Mouse (Mus musculus) frontal cortex, adult (tissue): ENCODE measurements around the gene Hoxd8.

Experiments
- ATAC-seq: cut with Nextera tagmentation; 2 replicates; pipeline ENCODE4 v1.9.2; 2017; ENCODE audit warnings: mild to moderate bottlenecking, moderate library complexity, mixed read lengths; ENCODE audit not compliant: low TSS enrichment

Gene Hoxd8

GRCm38 (mm10) chr2:74714881-74715280 lies 10.5 kb downstream of the Hoxd8 start:
- ATAC-seq: no peak

GRCm38 (mm10) chr2:74715504-74716241 lies 11.3 kb downstream of the Hoxd8 start:
- ATAC-seq: peak; percentile 73; the same call in 1 of the 2 replicates

GRCm38 (mm10) chr2:74720384-74720783 lies 16.0 kb downstream of the Hoxd8 start:
- no peak for ATAC-seq

- ATAC-seq: no peak
Measured at GRCm38 (mm10) chr2:74720955-74721491, 16.6 kb downstream of the Hoxd8 start.

- no peak for ATAC-seq
Measured at GRCm38 (mm10) chr2:74721882-74722281, 17.5 kb downstream of the Hoxd8 start.

GRCm38 (mm10) chr2:74722949-74723348 lies 18.5 kb downstream of the Hoxd8 start:
- no peak for ATAC-seq

GRCm38 (mm10) chr2:74724244-74725015 lies 20.0 kb downstream of the Hoxd8 start:
- no peak for ATAC-seq

GRCm38 (mm10) chr2:74725171-74725570 lies 20.8 kb downstream of the Hoxd8 start:
- ATAC-seq: no peak

- no peak for ATAC-seq
Measured at GRCm38 (mm10) chr2:74726551-74726950, 22.1 kb downstream of the Hoxd8 start, which contains the start of gene Gm28230. Gene Gm28230, plus strand, starts transcription at chr2:74726728.

GRCm38 (mm10) chr2:74726973-74727639 lies 22.7 kb downstream of the Hoxd8 start:
- ATAC-seq: no peak

- ATAC-seq: no peak
Measured at GRCm38 (mm10) chr2:74727640-74728302, 23.4 kb downstream of the Hoxd8 start.

- ATAC-seq: no peak
Measured at GRCm38 (mm10) chr2:74728303-74728680, 23.9 kb downstream of the Hoxd8 start.

GRCm38 (mm10) chr2:74730331-74730730 lies 25.9 kb downstream of the Hoxd8 start:
- no peak for ATAC-seq

GRCm38 (mm10) chr2:74731055-74731454 lies 26.6 kb downstream of the Hoxd8 start:
- no peak for ATAC-seq

GRCm38 (mm10) chr2:74731799-74732512 lies 27.5 kb downstream of the Hoxd8 start:
- ATAC-seq: no peak

- ATAC-seq: no peak
Measured at GRCm38 (mm10) chr2:74732513-74733316, 28.3 kb downstream of the Hoxd8 start.

GRCm38 (mm10) chr2:74733317-74733661 lies 28.9 kb downstream of the Hoxd8 start:
- ATAC-seq: no peak

- no peak for ATAC-seq
Measured at GRCm38 (mm10) chr2:74733765-74734164, 29.4 kb downstream of the Hoxd8 start.

GRCm38 (mm10) chr2:74734451-74734850 lies 30.0 kb downstream of the Hoxd8 start:
- no peak for ATAC-seq
